Mouse (Mus musculus) liver, adult 2 months (tissue): ENCODE measurements around the gene Clgn.

ENCODE experiments used
- CTCF ChIP-seq: fragments of 200-500 bp; IDR thresholded peaks from 2 replicates; pipeline ENCODE4 v1.5.1; 2011; ENCODE audit warnings: low read depth, low read length, control low read depth
- POLR2A ChIP-seq: fragments of 200-500 bp; IDR thresholded peaks from 2 replicates; pipeline ENCODE4 v1.6.1; 2011; ENCODE audit warnings: low read length, control low read depth; ENCODE audit not compliant: insufficient read depth; ENCODE audit errors: extremely low read depth

DNA sequence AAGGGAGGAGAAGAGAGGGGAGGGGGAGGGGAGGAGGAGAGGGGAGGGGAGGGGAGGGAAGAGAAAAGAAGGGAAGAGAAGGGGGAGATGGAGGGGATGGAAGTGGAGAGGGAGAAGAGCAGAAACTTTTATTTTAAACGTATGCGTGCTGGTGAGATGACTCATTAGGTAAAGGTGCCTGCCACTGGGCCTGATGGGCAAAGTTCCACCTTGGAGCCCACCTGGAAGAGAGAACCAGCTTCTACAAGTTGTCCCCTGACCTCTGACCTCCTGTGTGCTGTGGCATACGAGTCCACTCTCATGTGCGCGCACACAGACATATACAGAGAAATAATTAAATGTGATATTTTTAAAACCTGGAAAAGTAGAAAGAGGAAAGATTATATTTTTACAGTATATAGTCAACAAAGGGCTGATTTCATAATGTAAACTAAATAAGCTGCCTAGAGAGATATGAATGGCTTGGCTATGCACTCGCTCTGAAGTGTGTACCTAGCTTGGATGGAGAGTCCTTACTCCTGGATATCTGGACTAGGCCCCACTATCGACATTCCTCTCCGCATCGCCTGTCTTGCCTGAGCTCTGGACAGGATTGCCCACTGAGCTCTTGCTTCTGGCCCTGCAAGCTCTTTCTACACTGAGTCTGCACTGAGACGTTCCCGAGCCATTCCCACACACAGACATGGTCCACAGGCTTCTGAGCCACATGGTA is 29.3 kb downstream of the Clgn start:
- TF ChIP-seq POLR2A (no peak), CTCF (no peak)
